Mouse (Mus musculus): ENCODE results near the gene Ccnt2.

Ccnt2 gene

DNA sequence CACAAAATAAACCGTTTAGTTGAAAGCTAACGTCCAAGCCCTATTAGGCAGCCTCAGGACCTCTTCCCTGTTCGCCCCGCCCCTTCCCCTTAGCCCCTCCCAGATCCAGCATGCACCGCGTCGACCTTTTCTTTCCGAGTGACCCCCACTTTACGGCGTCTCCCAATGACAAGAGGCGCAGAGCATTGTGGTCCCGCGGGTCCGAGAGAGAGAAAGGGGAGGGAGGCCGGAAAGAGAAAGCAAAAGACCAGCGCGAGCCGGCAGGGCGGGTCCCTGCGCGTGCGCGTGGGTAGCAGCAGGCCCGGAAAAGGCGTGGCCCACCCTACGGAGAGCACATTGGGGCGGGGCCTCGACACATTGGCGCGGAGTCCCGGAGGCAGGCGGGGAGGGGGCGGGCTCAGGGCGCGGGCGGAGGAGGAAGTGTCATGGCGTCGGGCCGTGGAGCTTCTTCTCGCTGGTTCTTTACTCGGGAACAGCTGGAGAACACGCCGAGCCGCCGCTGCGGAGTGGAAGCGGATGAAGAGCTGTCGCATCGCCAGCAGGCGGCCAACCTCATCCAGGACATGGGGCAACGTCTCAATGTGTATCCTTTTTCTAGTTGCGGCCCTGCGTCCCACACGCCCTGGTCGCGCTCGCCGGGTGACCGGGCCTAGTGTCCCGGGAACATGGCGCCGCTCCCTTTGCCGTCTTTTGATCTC is at the start of gene Ccnt2:
TSS of gene Ccnt2 (plus strand) at position 362 of the 698 bp plus-strand sequence.
- DNase-seq (ENCODE audit: low read depth, low spot score), result peak; percentile 100

DNA sequence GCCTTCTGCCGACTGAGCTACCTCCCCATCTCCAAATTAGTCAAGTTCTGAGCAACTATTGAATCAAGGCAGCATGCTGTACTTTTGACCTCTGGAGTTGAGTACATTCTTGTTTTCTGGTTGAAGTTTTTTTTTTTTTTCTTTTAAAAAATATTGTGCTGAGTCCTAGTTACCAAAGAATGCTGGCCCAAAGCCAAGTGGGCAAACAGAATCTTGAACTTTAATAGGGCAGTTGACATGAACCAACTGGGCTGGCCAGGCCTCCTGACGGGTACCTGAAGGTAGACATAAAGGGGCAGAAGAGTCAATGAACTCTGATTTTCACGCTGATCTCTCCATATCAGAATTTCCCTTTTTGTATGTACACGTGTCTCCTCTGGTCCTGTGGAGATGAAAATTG is 44.9 kb upstream of the Ccnt2 start, which contains the start of gene Acmsd:
TSS of gene Acmsd (plus strand) at position 318 of the 400 bp plus-strand sequence.
- no peak for DNase-seq (ENCODE audit: low read depth, low spot score)

DNA sequence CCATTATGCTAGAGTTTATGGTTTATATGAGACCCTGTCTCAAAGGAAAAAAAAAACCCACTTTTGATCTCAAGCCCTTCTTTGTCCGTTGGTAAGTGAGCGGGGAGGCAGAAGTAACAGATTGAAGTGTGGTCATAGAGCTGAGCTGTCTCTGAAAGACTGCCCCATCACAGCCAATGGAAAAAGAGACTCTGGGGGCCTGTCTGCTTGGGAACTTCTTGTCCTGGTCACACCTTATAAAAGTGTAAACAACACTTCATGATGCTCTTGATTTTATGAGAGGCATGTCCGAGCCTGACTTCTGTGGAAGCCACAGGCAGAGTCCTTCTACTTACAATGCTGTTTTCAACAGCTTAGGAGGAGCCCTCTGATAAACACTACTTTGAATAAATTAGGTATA is 42.9 kb upstream of the Ccnt2 start:
- no peak for DNase-seq (ENCODE audit: low read depth, low spot score)

DNA sequence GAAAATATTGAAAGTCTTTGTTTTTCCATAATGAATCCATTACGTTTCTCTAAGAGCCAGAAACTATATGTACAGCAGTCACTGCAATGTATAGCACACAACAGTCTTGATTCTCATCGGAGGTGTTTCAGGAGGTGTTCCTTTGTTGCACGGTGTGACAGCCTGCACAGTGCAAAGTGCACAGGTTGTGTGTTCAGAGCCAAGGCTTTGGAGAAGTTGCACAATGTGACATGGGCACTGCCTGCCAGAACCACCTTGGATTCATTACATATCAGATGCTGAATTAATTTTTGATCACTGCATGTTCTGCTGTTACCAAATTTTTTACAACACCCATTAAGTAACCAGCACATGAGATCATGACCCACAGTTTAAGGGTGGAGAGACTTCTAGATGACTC is 41.5 kb upstream of the Ccnt2 start:
- DNase-seq (ENCODE audit: low read depth, low spot score), result no peak

DNA sequence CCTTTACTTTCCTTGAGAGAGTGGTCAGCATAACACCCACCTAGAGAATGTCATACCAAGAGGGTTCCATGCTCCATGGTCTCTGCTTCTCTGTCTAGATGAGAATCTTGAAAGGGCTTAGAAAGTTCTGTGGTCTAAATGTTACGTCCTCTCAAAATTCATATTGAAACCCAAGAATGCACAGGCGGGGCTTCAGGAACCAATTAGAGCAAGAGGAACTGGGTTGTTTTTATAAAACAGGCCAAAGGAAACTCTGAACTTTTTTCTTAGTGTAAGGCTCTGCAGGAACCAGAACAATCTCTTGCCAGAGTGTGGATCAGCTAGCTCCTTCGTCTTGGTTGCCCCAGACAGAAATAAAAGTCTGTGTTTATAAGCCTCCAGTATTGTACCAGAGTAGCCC is 41.1 kb upstream of the Ccnt2 start:
- DNase-seq (ENCODE audit: low read depth, low spot score), result no peak

DNA sequence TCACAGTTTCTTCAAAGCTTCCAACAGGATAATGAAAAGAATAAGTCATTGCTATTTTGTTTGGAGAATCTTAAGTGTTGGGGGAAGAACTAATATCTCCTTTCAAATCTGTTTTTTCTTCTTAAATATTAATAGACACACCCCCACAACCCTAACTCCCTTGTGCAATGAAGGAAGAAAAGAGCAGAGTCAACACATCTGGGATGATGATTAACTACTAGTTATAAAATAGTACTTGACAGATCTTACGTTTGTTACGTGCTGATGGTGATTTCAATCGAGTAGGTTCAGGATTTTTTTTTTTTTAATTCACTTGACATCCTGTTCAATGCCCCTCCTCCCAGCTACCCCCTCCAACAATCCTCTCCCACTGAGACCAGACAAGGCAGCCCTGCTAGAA is 38.6 kb upstream of the Ccnt2 start:
- no peak for DNase-seq (ENCODE audit: low read depth, low spot score)

DNA sequence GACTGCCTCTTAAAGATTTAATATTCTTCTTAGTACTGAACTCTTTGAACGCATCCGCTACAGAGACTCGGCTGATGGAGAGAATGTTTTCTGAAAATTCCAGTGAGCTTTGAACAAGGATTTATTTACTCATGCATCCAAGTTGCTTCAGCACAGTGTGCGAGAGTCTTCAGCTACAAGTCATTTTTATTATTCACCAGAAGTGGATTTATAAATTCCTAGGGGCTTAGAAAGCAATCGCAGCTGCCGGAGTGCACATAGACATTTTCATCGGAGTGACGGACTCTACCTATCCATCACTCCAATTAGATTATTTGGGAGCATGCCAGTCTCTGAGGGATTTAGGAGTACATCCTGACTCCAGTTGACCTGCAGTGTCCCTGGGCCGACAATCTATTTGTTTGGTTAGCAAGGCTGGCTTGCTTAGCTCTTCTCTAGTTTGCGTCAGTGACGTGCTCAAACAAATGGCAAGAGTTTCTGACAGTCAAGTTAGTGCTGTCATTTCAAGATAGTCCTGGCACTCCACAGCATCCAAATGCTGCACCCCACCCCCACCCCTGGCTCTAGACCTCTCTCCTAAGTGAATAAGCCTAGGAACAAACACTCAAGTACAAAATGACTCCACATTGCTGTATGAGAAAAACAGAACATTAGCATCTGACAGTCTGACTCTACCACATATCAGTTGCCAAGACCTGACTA is 23.4 kb upstream of the Ccnt2 start:
- no peak for DNase-seq (ENCODE audit: low read depth, low spot score)

DNA sequence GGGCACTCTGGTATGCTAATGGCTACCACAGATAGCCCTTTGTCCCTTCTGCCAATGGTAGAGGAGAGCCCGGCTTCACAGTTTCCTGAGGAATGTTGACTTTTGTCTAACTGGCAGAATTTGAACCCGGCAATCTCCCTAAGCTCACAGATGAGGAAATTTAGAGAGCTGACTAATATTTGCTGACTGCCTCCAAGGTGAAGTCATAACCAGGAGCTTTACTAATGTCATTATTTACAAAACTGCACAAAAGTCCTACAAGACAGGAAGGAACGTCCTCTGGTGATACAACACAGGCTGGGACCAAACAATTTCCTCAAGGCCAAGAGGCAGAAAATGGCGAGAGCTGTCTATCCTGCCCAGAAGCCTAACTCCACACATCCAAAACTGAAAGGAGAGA is 18.2 kb upstream of the Ccnt2 start:
- DNase-seq (ENCODE audit: low read depth, low spot score), result no peak

DNA sequence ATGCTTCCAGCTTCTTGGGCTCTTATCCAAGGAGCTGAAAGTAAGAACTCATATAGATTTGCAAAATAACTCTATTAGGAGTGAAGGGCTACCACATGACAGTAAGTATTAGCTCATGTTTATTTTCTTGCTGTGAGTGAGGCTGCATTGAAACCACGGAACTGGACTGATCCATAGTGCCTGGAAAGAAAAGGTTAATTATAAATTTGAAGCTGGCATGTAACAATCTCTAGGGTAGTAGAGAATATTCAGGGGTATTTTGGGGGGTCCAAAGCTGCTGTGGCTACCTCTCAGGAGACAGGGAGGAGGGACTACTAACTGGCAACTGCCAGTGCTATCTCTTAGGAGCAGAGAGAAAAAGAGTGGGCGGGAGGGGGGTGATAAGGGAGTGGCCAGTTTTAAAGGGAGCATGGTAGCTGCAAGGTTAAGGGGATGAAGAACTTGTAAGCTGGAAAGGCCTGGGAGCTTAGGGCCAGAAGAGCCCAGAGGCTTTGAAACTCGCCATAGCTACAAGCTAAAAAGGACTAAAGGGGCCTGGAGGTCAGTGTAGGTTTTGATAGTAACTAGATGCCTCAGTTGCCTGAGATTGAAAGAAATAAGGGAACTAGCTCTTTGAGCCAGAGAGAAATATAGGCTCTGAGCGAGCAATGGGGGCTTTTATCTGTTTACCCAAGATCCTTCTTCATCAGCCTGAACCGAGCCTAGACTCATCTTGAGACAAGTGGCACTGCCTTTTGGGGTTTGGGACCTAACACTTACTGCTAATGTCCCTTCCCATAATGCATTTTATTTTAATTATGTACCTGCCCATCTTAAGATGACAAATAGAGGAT is 17.4 kb upstream of the Ccnt2 start:
- DNase-seq (ENCODE audit: low read depth, low spot score), result no peak

DNA sequence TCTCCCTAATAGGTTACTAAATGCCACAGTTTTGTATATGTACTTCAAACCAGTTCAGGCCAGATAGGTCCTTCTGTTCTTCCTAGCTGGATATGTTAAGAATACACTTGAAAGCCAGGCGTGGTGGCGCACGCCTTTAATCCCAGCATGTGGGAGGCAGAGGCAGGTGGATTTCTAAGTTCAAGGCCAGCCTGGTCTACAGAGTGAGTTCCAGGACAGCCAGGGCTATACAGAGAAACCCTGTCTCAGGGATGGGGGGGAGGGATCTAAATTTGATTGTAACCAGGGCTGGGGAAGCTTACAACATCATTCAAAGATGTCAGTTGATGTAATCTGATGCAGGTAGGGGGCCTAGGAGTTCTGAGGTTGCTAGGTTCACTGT is 16.8 kb upstream of the Ccnt2 start:
- DNase-seq (ENCODE audit: low read depth, low spot score), result peak; percentile 58

DNA sequence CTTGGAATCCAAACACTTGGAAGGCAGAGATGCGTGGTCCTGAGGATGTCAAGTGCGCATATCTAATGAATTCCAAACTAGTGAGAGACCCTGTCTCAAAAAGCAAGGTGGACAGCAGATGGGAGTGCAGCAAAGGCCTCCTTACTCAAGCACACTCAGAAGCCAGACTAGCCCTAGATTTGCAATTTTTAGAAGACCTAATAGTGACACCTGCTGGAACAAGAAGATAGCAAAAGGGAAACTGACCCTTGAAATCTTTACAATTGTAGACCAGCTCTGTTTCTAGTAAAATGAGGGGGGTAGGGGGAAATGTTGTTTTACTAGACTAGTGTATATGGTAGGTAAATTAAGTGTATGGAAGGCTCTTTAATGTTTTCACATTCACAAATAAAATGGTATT is 8.5 kb upstream of the Ccnt2 start:
- peak; percentile 51 for DNase-seq (ENCODE audit: low read depth, low spot score)

DNA sequence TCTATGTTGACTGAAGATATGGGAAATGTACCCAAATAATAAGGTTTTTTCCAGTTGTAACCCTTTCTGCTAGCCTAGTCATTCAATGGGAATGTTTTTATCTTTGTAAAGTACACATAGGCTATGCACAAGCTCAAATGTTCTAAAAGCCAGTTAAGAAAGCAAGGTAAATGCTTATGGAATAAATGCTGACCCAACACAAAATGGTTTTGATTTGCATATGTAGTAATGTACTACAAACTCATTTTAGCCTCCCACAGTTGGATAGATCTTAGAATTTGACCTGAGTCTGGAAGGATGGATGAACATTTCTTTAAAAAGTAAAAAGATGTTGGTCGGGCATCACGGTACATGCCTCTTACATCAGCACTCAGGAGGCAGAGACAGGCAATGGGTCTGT is 7.2 kb upstream of the Ccnt2 start:
- DNase-seq (ENCODE audit: low read depth, low spot score), result no peak

DNA sequence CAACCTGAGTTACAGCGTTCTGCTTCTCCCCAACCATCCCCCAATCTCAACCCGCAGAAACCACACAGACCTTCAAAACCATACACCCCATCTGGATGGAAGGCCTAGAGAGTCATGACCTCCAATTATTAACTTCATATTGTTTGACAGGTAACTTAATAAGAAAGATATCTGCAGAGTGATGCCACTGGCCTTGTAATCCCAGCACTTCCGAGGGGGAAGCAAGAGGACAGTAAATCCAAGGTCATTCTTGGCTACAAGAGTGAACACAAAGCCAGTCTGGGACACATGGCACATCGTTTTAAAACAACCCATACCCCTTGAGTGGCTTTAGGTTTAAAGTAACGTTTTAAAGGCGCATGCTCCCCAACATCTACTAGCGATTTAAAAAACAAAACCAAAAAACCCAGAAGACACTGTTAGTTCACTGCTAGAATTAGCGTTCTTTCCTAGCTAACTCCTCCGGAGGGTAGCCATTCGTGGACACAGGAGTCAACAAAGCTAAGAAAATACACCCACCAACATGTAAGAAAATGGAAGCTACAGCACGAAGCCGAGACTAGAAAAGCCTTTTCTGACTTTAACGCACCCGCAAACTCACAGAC is 664 bp upstream of the Ccnt2 start:
- peak; percentile 46 for DNase-seq (ENCODE audit: low read depth, low spot score)

DNA sequence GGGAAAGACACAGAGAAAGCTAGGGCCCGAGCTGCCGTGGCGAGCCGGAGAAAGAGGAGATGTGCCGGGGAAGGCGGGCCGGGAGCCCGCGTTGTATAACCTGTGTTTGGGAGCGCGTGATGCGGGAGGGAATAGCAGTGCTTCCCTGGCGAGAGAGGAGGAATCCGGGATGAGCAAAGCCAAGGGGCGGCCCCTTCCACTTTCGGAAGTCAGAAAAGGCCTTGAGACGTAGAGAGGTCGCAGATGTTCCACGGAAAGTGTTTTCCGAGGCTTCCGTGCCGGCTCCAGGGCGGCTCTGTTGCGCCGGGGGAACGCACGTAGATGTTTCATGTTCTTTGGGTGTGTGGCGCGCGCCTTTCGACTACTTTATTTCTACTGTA is 527 bp downstream of the Ccnt2 start:
- peak; percentile 31 for DNase-seq (ENCODE audit: low read depth, low spot score)

DNA sequence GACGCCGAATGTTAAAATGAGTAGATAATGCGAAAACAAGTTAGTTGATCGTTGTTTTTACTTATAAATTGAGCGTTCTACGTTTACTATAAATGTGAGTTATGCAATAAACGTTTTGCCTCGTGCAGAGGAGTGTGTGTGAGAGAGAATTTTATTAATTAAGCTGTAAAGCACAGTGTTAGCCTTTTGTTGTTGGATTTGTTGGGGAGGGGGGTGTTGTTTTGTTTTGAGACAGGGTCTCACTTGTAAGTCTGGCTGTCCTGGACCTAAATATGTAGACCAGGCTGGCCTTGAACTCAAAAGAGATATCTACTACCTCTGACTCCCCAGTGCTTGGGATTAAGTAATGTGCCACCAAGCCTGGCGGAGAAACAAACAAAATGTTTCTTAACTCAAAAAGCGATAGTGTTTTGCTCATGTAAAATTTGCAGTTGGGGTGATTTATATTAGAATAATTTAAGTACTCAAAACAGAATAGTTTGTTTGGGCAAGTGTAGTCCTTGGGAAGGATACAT is 1.3 kb downstream of the Ccnt2 start:
- DNase-seq (ENCODE audit: low read depth, low spot score), result no peak

DNA sequence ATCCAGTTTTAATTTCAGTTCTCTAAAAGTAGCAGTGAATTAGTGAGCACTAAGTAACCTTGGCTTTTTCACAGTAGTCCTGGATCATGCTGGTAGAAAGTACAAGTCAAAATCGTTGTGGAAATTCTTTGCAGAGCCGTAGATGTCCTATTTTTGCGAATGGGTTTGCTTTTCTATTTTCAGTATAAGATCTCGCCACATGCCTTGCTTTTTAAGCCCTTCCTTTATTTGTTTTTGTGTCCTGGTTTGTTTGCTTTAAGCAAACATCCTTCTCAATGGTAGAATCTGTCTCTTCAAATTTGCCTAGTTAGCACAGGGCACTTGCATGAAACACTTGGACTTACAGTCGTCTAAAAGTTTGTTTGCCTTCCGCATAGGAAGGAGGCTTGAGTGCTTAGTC is 2.3 kb downstream of the Ccnt2 start:
- no peak for DNase-seq (ENCODE audit: low read depth, low spot score)

DNA sequence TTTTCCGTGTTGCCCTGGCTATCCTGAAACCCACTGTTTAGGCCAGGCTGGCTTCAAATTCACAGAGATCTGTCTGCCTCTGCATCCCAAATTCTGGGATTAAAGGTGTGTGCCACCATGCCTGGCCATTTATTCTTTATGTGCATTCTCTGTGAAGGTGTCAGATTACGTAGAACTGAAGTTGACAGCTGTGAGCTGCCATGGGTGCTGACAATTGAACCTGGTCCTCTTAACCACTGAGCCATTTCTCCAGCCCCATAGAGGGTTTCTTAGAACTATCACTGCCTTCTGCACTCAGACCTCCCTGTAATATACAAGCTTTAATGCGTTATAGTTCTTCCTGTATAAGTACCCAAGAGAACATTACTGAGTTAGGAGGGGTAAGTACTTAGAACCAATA is 4.6 kb downstream of the Ccnt2 start:
- no peak for DNase-seq (ENCODE audit: low read depth, low spot score)

DNA sequence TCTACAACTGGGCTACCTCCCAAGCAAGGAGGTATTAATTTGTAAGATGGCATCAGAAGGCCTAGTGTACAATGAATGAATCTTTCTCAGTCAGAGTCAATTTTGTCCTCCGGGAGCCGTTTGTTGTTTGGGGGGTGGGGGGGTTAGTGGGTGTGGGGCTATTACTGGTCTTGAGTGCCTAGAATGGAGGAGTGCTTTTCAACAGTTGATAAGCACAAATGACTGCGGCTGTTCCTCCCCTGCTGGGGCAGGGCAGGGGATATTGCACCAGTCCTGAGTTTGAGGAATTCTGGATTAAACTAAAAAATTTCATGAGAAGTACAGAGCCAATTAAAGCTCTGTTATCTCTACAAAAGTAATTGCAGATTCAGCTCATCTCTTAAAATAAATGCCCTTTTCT is 6.2 kb downstream of the Ccnt2 start:
- DNase-seq (ENCODE audit: low read depth, low spot score), result no peak

DNA sequence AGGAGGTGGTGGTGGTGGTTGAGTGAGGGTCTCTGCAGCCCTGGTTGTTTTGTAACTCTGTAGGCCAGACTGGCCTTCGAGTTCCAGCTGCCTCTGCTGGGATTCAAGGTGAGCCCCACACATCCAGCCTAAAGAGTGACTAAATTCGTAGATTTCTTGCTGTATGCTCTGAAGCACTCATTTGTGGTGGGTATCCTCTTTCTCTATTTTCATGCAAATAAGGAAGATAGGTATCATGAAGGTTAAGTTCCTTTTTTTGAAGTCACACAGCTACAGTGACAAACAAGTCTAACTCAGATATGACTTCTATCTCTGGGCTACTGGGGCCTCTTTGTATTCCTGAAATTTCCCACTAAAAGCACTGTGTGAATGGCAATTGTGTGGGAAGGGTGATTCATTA is 6.9 kb downstream of the Ccnt2 start:
- no peak for DNase-seq (ENCODE audit: low read depth, low spot score)

DNA sequence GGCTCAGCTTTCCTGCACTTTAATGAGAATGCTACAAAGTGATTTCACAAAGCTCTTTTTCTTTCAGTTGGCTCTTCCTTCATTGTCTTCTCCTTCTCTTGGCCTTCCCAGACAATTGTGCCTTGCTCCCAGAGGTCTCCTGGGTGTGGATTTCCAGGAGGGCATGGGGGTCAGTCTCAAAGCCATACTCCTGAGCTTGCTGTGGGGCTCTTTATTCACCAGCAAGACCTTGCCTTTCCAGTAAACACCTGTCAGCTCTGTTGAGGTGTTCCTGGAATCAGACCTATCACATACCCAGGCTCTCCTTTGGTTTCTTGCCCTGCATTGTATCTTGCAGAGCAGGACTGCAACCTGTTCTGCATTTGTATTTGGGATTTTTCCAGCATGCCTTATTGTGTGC is 9.9 kb downstream of the Ccnt2 start:
- no peak for DNase-seq (ENCODE audit: low read depth, low spot score)

DNA sequence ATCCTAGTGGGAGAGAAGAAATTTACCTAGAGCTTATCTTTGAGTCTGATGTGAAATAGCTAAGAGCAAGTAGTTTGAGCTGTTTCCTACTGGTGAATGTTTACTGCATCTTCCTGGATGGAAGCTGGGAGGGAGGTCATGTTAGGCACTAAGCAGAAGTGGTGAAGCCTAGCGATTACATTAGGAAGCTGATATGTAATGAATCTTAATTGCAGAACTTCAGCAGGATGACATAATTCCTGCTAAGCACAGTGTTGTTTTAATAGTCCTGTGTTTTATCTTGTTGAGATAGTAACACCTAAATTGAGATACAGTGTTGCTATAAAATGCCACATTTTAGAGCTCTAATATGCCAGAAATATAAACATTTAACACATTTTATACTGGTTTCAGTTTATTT is 11.9 kb downstream of the Ccnt2 start:
- no peak for DNase-seq (ENCODE audit: low read depth, low spot score)

DNA sequence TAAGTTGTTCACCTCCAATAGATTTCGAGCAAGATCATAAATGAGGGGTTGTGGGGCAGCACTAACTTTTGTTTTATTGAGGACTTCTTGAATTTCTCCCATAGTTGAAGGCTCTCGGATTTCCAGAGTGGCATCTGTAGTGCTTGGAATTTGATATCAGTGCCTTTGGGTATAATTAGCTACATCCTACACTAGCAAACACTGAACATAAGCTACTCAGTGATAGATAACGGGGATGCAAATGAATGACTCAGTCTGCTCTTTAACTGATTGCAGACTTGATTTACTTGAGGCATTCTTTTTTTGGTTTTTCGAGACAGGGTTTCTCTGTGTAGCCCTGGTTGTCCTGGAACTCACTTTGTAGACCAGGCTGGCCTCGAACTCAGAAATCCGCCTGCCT is 15.0 kb downstream of the Ccnt2 start:
- DNase-seq (ENCODE audit: low read depth, low spot score), result no peak

Data from ES-CJ7 (cell line).